Mouse (Mus musculus): Measurements from ENCODE around the gene Fig4.

- no peak for TF ChIP-seq POLR2A (IDR thresholded peaks at IDR 0.05; ENCODE audit: insufficient read depth, low read depth, low read length)
- no peak for TF ChIP-seq CTCF (IDR thresholded peaks at IDR 0.05; ENCODE audit: insufficient read depth, low read depth, low read length)
Observed at GRCm38 (mm10) chr10:41153229-41153750, 149.8 kb downstream of the Fig4 start.

Data from olfactory bulb, adult 2 months (tissue).